Mouse (Mus musculus): ENCODE measurements at regions not wholly inside any gene's neighbourhood (a gene's known extent, or its start where the extent isn't known, plus 50 kb on each side); places are given as distances from the start of the nearest gene placed in this dataset.
A peak's percentile ranks its signal among the peaks of the same experiment; 100 is the strongest.

DNA sequence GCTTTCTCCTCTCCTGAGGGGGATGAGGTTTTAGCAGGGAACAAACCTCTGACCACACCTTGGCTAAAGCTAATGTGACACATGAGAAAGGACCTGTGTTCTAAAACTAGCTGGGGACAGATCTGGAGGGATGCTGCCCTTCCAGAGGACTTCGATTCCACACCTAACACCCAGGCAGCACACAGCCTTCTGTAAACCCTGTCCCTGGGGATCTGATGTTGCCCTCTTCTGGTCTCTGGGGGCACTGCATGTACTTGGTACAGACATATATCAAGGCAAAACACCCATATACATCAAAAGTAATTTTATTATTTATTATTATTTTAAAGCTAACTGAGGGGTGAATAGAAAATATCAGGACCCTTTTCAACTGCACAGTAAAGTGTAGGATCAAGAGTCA is 65.0 kb upstream of the Sfrp2 start:
- TF ChIP-seq CTCF (IDR thresholded peaks at IDR 0.05; ENCODE audit: borderline replicate concordance, extremely low read depth, insufficient read depth, insufficient read length) (peak; percentile 68), POLR2A (IDR thresholded peaks at IDR 0.05; ENCODE audit: borderline replicate concordance, extremely low read depth, insufficient read depth, insufficient read length, poor library complexity, severe bottlenecking) (no peak)

DNA sequence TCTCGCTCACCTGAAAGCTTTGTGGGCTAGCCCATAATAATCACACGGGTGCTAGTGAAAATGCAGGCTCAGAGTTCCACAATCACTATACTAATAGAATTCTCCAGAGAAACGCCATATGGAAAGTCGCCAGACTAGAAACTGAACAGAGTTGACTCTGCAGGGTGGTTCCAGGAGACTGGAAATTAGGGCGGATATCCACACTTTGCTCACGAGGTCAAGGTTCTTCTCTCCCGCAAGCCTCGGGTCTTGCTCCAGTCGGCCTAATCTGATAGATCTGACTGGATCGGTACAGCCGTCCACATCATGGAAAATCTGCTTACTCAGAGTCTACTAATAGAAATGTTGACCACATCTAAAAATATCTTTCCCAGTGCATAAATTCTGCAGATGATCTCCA is 61.6 kb upstream of the Sfrp2 start:
- TF ChIP-seq POLR2A (IDR thresholded peaks at IDR 0.05; ENCODE audit: borderline replicate concordance, extremely low read depth, insufficient read depth, insufficient read length, poor library complexity, severe bottlenecking) = no peak
- TF ChIP-seq CTCF (IDR thresholded peaks at IDR 0.05; ENCODE audit: borderline replicate concordance, extremely low read depth, insufficient read depth, insufficient read length) = no peak
- no peak for DNase-seq (ENCODE audit: low read depth)

More for the DNA sequence above, 65.0 kb upstream of the Sfrp2 start:
- DNase-seq (ENCODE audit: low read depth) = peak; percentile 62

- DNase-seq (ENCODE audit: low read depth) = no peak
- TF ChIP-seq POLR2A (IDR thresholded peaks at IDR 0.05; ENCODE audit: borderline replicate concordance, extremely low read depth, insufficient read depth, insufficient read length, poor library complexity, severe bottlenecking) (no peak), CTCF (IDR thresholded peaks at IDR 0.05; ENCODE audit: borderline replicate concordance, extremely low read depth, insufficient read depth, insufficient read length) (no peak)
Observed at GRCm38 (mm10) chr3:83705253-83705652, 60.9 kb upstream of the Sfrp2 start.

GRCm38 (mm10) chr3:83706531-83707243 is 59.4 kb upstream of the Sfrp2 start:
- no peak for DNase-seq (ENCODE audit: low read depth)
- no peak for TF ChIP-seq CTCF (IDR thresholded peaks at IDR 0.05; ENCODE audit: borderline replicate concordance, extremely low read depth, insufficient read depth, insufficient read length)
- TF ChIP-seq POLR2A (IDR thresholded peaks at IDR 0.05; ENCODE audit: borderline replicate concordance, extremely low read depth, insufficient read depth, insufficient read length, poor library complexity, severe bottlenecking) = no peak

DNA sequence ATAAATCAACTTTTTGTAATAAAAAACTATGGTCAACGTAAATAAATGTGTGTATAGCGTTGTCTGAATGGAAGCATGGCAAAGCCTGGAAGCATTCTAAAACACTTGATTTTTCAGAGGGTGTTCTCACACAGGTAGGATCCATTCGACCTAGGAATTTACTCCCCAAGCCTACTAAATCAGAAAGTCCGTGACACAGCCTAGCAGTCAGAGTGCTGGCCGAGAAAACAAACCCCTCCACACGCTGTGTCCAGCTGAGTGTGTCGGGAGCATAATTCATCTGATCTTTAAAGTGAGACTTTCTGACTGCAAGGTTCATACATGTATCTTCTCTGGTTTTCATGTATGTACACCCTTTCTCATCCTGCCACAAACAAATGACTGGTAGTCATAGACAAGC is 58.8 kb upstream of the Sfrp2 start:
- DNase-seq (ENCODE audit: low read depth) = no peak
- TF ChIP-seq POLR2A (IDR thresholded peaks at IDR 0.05; ENCODE audit: borderline replicate concordance, extremely low read depth, insufficient read depth, insufficient read length, poor library complexity, severe bottlenecking) (no peak), CTCF (IDR thresholded peaks at IDR 0.05; ENCODE audit: borderline replicate concordance, extremely low read depth, insufficient read depth, insufficient read length) (no peak)

- no peak for TF ChIP-seq CTCF (IDR thresholded peaks at IDR 0.05; ENCODE audit: borderline replicate concordance, extremely low read depth, insufficient read depth, insufficient read length)
- no peak for TF ChIP-seq POLR2A (IDR thresholded peaks at IDR 0.05; ENCODE audit: borderline replicate concordance, extremely low read depth, insufficient read depth, insufficient read length, poor library complexity, severe bottlenecking)
- no peak for DNase-seq (ENCODE audit: low read depth)
Observed at GRCm38 (mm10) chr3:83708973-83709372, 57.1 kb upstream of the Sfrp2 start.

DNA sequence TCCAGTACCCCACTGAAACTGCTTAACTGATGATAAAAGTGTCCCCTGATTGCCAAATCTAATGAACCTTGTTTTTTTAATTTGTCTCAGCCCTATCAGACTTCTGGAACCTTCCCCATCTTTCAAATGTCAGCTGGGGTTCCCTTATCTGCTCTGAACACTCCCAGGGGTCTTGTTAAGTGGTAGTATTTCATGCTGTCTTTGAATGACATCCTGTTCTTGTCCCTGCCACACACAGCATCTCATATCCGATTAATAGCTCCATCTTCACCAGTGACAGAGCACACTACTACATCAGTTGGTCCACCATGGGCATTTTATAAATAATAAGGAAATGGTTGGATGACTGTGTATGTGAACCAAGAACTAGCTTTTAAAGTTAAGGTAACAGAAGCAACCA is 56.6 kb upstream of the Sfrp2 start:
- DNase-seq (ENCODE audit: low read depth) = no peak
- no peak for TF ChIP-seq CTCF (IDR thresholded peaks at IDR 0.05; ENCODE audit: borderline replicate concordance, extremely low read depth, insufficient read depth, insufficient read length)
- TF ChIP-seq POLR2A (IDR thresholded peaks at IDR 0.05; ENCODE audit: borderline replicate concordance, extremely low read depth, insufficient read depth, insufficient read length, poor library complexity, severe bottlenecking) = no peak

DNA sequence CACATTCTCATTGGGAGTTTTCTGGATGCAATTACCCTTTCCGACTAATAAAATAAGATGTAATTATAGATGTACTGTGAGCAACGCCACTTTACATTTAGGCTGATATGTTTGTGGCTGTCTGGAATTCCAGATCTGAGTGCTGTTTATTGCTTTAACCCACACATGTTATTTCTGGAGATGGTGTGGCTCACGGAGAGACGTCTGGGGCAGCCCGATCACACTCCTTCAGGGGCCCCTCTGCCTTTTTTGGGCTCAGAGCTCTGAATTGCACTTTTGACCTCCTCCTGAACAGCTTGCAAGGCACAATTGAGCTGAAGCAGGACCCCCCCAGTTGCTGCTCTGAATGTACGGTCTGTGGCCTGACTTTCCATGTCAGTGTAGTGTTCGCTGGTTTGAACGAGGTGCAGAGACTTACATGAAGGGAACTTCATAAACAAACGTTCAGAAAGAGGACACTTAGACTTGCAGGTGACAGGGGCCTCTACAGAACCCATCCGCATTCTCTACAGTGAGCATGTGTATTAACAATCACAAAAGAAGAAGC is 55.1 kb upstream of the Sfrp2 start:
- no peak for TF ChIP-seq POLR2A (IDR thresholded peaks at IDR 0.05; ENCODE audit: borderline replicate concordance, extremely low read depth, insufficient read depth, insufficient read length, poor library complexity, severe bottlenecking)
- TF ChIP-seq CTCF (IDR thresholded peaks at IDR 0.05; ENCODE audit: borderline replicate concordance, extremely low read depth, insufficient read depth, insufficient read length) = no peak
- no peak for DNase-seq (ENCODE audit: low read depth)

DNA sequence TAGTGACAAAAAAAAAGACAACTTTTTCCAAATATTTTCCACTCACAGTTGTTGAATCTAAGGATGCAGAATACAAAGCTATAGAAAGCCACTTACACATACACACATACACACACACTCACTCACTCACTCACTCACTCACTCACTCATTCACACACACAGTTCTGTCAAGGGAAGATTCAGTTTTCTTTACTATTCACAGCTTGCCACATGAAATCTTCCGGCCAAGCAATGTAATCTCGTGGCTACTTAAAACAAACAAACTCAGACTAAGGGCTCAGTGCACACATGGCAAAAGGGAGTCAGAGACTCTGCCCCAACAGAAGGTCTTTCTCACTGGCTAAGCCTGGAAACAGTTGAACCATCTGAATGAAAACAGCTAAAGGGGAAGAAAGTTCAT is 53.8 kb upstream of the Sfrp2 start:
- DNase-seq (ENCODE audit: low read depth) = no peak
- no peak for TF ChIP-seq POLR2A (IDR thresholded peaks at IDR 0.05; ENCODE audit: borderline replicate concordance, extremely low read depth, insufficient read depth, insufficient read length, poor library complexity, severe bottlenecking)
- no peak for TF ChIP-seq CTCF (IDR thresholded peaks at IDR 0.05; ENCODE audit: borderline replicate concordance, extremely low read depth, insufficient read depth, insufficient read length)

DNA sequence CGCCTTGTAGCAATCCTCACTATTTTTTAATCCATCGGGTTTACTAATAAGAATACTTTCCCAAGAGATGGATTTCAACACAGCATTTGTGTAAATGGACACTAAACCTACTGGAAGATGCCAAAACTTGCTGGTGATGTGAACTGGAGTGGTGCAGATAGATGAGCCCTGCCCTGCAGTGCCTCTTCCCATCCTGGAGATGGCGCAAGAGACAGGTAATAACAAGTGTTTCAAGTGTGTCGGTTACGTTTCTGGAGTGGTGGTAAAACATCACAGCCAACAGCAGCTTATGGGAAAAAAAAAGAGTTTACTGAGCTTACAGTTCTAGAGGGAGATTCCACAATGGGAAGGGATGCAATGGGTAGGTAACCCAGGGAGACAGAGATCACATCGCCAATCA is 51.5 kb upstream of the Sfrp2 start:
- DNase-seq (ENCODE audit: low read depth) = no peak
- TF ChIP-seq POLR2A (IDR thresholded peaks at IDR 0.05; ENCODE audit: borderline replicate concordance, extremely low read depth, insufficient read depth, insufficient read length, poor library complexity, severe bottlenecking) (no peak), CTCF (IDR thresholded peaks at IDR 0.05; ENCODE audit: borderline replicate concordance, extremely low read depth, insufficient read depth, insufficient read length) (peak; percentile 37; the same call in 1 of the 2 replicates)
